Mouse (Mus musculus) heart, embryonic 11.5 days (tissue): ENCODE measurements around the gene Hydin. TPM values are rescaled to one million over a fixed set of nuclear protein-coding genes. Genes with fewer than 3 reads are reported as not detected.
"Not testable (repeated sequence)": the region's sequence is repeated elsewhere in the genome, so short reads cannot be mapped to it uniquely, and the experiment has no call there.

Experiments used
- ATAC-seq: fragments of 200-750 bp; cut with Nextera tagmentation; replicated peaks from 2 replicates; pipeline ENCODE4 v1.8.0; 2017; ENCODE audit warnings: moderate library complexity; ENCODE audit not compliant: insufficient number of reproducible peaks, low FRiP score, low TSS enrichment
- H3K27ac ChIP-seq: fragments of 300-500 bp; sonication (generic); 2 replicates; pipeline ENCODE4 v1.5.1; 2014; ENCODE audit warnings: mild to moderate bottlenecking, low read depth, low read length
- H3K27me3 ChIP-seq: fragments of 300-500 bp; sonication (generic); 2 replicates; pipeline ENCODE4 v1.6.1; 2014; ENCODE audit warnings: mild to moderate bottlenecking, low read length, mixed read lengths; ENCODE audit not compliant: control insufficient read depth, insufficient read depth
- H3K36me3 ChIP-seq: fragments of 300-500 bp; sonication (generic); 2 replicates; pipeline ENCODE4 v1.6.1; 2014; ENCODE audit warnings: mild to moderate bottlenecking, low read length, moderate library complexity, mixed read lengths; ENCODE audit not compliant: control insufficient read depth, insufficient read depth
- H3K4me1 ChIP-seq: fragments of 300-500 bp; sonication (generic); 2 replicates; pipeline ENCODE4 v1.6.1; 2014; ENCODE audit warnings: low read length; ENCODE audit not compliant: control insufficient read depth, insufficient read depth
- H3K4me2 ChIP-seq: fragments of 300-500 bp; sonication (generic); 2 replicates; pipeline ENCODE4 v1.6.1; 2014; ENCODE audit warnings: mild to moderate bottlenecking, moderate library complexity
- H3K4me3 ChIP-seq: fragments of 300-500 bp; sonication (generic); 2 replicates; pipeline ENCODE4 v1.5.1; 2014; ENCODE audit warnings: low read depth, low read length
- H3K9ac ChIP-seq: fragments of 300-500 bp; sonication (generic); 2 replicates; pipeline ENCODE4 v1.6.1; 2014; ENCODE audit warnings: mild to moderate bottlenecking, low read depth, low read length, moderate library complexity
- H3K9me3 ChIP-seq: fragments of 300-500 bp; sonication (generic); replicated peaks from 2 replicates; pipeline ENCODE4 v1.6.1; 2016; ENCODE audit warnings: low read length; ENCODE audit not compliant: control insufficient read depth
- WGBS: fragments of 180-500 bp; shearing (Covaris S2); extraction: QIAGEN DNeasy Blood & Tissue Kit; methylation state at CpG from one replicate; pipeline ENCODE4 v1.1.7; 2014; ENCODE audit not compliant: insufficient replicate concordance; 5-methylcytosine and 5-hydroxymethylcytosine counted together
- polyA plus RNA-seq: library from polyadenylated mRNA; unstranded; fragments of >200 nt; fragmentation: Nextera tagmentation; extraction: Ambion mirVana; gene quantifications from 2 replicates; pipeline ENCODE4 v1.2.1, GENCODE M21; 2014

The Hydin gene
- polyA plus RNA-seq, 1 experiment from 2014 or later: 0.14 TPM

GRCm38 (mm10) chr8:110522985-110523384, 256.2 kb downstream of the Hydin start:
- Histone ChIP-seq H3K36me3 (no peaks in the 10 kb centered on the region), H3K4me1 (no peaks in the 10 kb centered on the region), H3K27ac (no peak overlapping the region), H3K9me3 (no peaks in the 10 kb centered on the region), H3K4me2 (no peak overlapping the region), H3K9ac (no peak overlapping the region), H3K4me3 (no peak overlapping the region), H3K27me3 (no peaks in the 10 kb centered on the region)
- 64% methylated on average over 15 of the region's 15 CpGs for WGBS
- no peak for ATAC-seq

- Histone ChIP-seq H3K4me3 (no peak overlapping the region), H3K4me2 (no peak overlapping the region), H3K9me3 (no peaks in the 10 kb centered on the region), H3K27me3 (no peaks in the 10 kb centered on the region), H3K27ac (no peak overlapping the region), H3K4me1 (no peaks in the 10 kb centered on the region), H3K36me3 (no peaks in the 10 kb centered on the region), H3K9ac (no peak overlapping the region)
- WGBS: 65% methylated on average over 15 of the region's 15 CpGs
- no peak for ATAC-seq
Measured at GRCm38 (mm10) chr8:110525229-110525628, 258.5 kb downstream of the Hydin start.

GRCm38 (mm10) chr8:110530008-110530762, 263.4 kb downstream of the Hydin start:
- Histone ChIP-seq H3K4me1 (no peaks in the 10 kb centered on the region), H3K36me3 (no peaks in the 10 kb centered on the region), H3K27ac (no peak overlapping the region), H3K9me3 (no peaks in the 10 kb centered on the region), H3K4me3 (no peak overlapping the region), H3K27me3 (no peaks in the 10 kb centered on the region), H3K9ac (no peak overlapping the region), H3K4me2 (no peak overlapping the region)
- 56% methylated on average over 8 of the region's 8 CpGs for WGBS
- ATAC-seq: no peak

GRCm38 (mm10) chr8:110533781-110534180, 267.0 kb downstream of the Hydin start:
- WGBS: 68% methylated on average over 6 of the region's 6 CpGs

GRCm38 (mm10) chr8:110537849-110538248, 271.1 kb downstream of the Hydin start:
- H3K4me3 ChIP-seq: no peak overlapping the region
- no peak overlapping the region for H3K9ac ChIP-seq
- WGBS: 69% methylated on average over 4 of the region's 4 CpGs
- H3K4me1 ChIP-seq: no peaks in the 10 kb centered on the region
- no peaks in the 10 kb centered on the region for H3K36me3 ChIP-seq
- H3K27me3 ChIP-seq: 0 out of 2 replicates have a peak, but pooled peaks cover 2% of the 10 kb centered on the region
- H3K4me2 ChIP-seq: no peak overlapping the region
- no peaks in the 10 kb centered on the region for H3K9me3 ChIP-seq
- no peak overlapping the region for H3K27ac ChIP-seq
- no peak for ATAC-seq

More at GRCm38 (mm10) chr8:110533781-110534180, 267.0 kb downstream of the Hydin start:
- no peak overlapping the region for H3K27ac ChIP-seq
- no peak overlapping the region for H3K4me2 ChIP-seq
- ATAC-seq: no peak
- H3K9ac ChIP-seq: no peak overlapping the region
- no peaks in the 10 kb centered on the region for H3K27me3 ChIP-seq
- H3K36me3 ChIP-seq: no peaks in the 10 kb centered on the region
- H3K9me3 ChIP-seq: no peaks in the 10 kb centered on the region
- H3K4me1 ChIP-seq: no peaks in the 10 kb centered on the region
- H3K4me3 ChIP-seq: no peak overlapping the region

- 75% methylated on average over 1 of the region's 1 CpGs for WGBS
- Histone ChIP-seq H3K27ac (no peak overlapping the region), H3K27me3 (no peaks in the 10 kb centered on the region), H3K9me3 (peaks cover 2% of the 10 kb centered on the region; the same call in 1 of the 2 replicates), H3K36me3 (no peaks in the 10 kb centered on the region), H3K9ac (no peak overlapping the region), H3K4me1 (no peaks in the 10 kb centered on the region), H3K4me3 (no peak overlapping the region), H3K4me2 (no peak overlapping the region)
- ATAC-seq: no peak
Measured at GRCm38 (mm10) chr8:110550343-110550742, 283.6 kb downstream of the Hydin start.

- not testable (repeated sequence) for H3K4me1 ChIP-seq, H3K9me3 ChIP-seq, ATAC-seq, H3K9ac ChIP-seq, H3K4me2 ChIP-seq, H3K36me3 ChIP-seq, H3K27me3 ChIP-seq, H3K27ac ChIP-seq, H3K4me3 ChIP-seq
Measured at GRCm38 (mm10) chr8:110552111-110552510, 285.3 kb downstream of the Hydin start.

- H3K4me2 ChIP-seq: no peak overlapping the region
- H3K27ac ChIP-seq: no peak overlapping the region
- H3K36me3 ChIP-seq: no peaks in the 10 kb centered on the region
- no peaks in the 10 kb centered on the region for H3K27me3 ChIP-seq
- no peak overlapping the region for H3K9ac ChIP-seq
- no peak for ATAC-seq
- no peak overlapping the region for H3K4me3 ChIP-seq
- 77% methylated on average over 9 of the region's 9 CpGs for WGBS
- H3K9me3 ChIP-seq: no peaks in the 10 kb centered on the region
- no peaks in the 10 kb centered on the region for H3K4me1 ChIP-seq
Measured at GRCm38 (mm10) chr8:110592641-110593040, 325.9 kb downstream of the Hydin start.

GRCm38 (mm10) chr8:110594164-110594563, 327.4 kb downstream of the Hydin start:
- no peak for ATAC-seq
- H3K4me1 ChIP-seq: no peaks in the 10 kb centered on the region
- H3K36me3 ChIP-seq: no peaks in the 10 kb centered on the region
- no peak overlapping the region for H3K27ac ChIP-seq
- no peak overlapping the region for H3K4me2 ChIP-seq
- no peaks in the 10 kb centered on the region for H3K27me3 ChIP-seq
- H3K9me3 ChIP-seq: no peaks in the 10 kb centered on the region
- H3K9ac ChIP-seq: no peak overlapping the region
- WGBS: 77% methylated on average over 6 of the region's 6 CpGs
- H3K4me3 ChIP-seq: no peak overlapping the region
